Mouse (Mus musculus) small intestine, adult 2 months (tissue): Measurements from ENCODE around the gene Gm20696. TPM values are rescaled to one million over a fixed set of nuclear protein-coding genes. Genes with fewer than 3 reads are reported as not detected.
A peak's percentile ranks its signal among the peaks of the same experiment; 100 is the strongest.

Experiments
- H3K27ac ChIP-seq: fragments of 200-500 bp; 2 replicates; pipeline ENCODE4 v1.5.1; 2012; ENCODE audit warnings: low read depth, low read length, control low read depth, inconsistent platforms; ENCODE audit not compliant: insufficient read depth
- H3K27me3 ChIP-seq: fragments of 200-500 bp; 2 replicates; pipeline ENCODE4 v1.6.1; 2012; ENCODE audit warnings: mild to moderate bottlenecking, moderate library complexity, low read length, inconsistent platforms; ENCODE audit not compliant: control insufficient read depth, insufficient read depth
- H3K36me3 ChIP-seq: fragments of 200-500 bp; 2 replicates; pipeline ENCODE4 v1.6.1; 2012; ENCODE audit warnings: mild to moderate bottlenecking, low read length, control low read depth, inconsistent platforms; ENCODE audit not compliant: control insufficient read depth, insufficient read depth
- H3K4me1 ChIP-seq: fragments of 200-500 bp; 2 replicates; pipeline ENCODE4 v1.6.1; 2012; ENCODE audit warnings: low read length, inconsistent platforms, mixed read lengths; ENCODE audit not compliant: control insufficient read depth, insufficient read depth, insufficient read length
- H3K4me3 ChIP-seq: fragments of 200-500 bp; 2 replicates; pipeline ENCODE4 v1.5.1; 2012; ENCODE audit warnings: low read depth, mild to moderate bottlenecking, control low read depth, inconsistent platforms, low read length, moderate library complexity
- CTCF ChIP-seq: fragments of 200-500 bp; IDR thresholded peaks from 2 replicates; pipeline ENCODE4 v1.5.1; 2012; ENCODE audit warnings: low read depth, mild to moderate bottlenecking, control low read depth, inconsistent platforms, low read length, moderate library complexity, mixed read lengths; ENCODE audit not compliant: insufficient replicate concordance, insufficient read length; ENCODE audit errors: extremely low read depth
- POLR2A ChIP-seq: fragments of 200-500 bp; IDR thresholded peaks from 2 replicates; pipeline ENCODE4 v1.6.1; 2012; ENCODE audit warnings: low read depth, mild to moderate bottlenecking, control low read depth, inconsistent platforms, low read length, moderate library complexity
- WGBS: fragments of 180-500 bp; shearing (Covaris S2); methylation state at CpG from one replicate; pipeline ENCODE4 v1.1.7; 2018; 5-methylcytosine and 5-hydroxymethylcytosine counted together
- polyA plus RNA-seq: library from polyadenylated mRNA; depleted of rRNA; stranded (reverse); fragments of >200 nt; gene quantifications from 2 replicates; pipeline ENCODE4 v1.2.3, GENCODE M21; 2012

The Gm20696 gene
- polyA plus RNA-seq, 1 experiment, result 0.57 TPM

- WGBS, result 70% methylated on average over 6 of the region's 6 CpGs
- TF ChIP-seq CTCF (no peak), POLR2A (no peak)
- peaks cover 5% of the 10 kb centered on the region for H3K4me1 ChIP-seq
- no peaks in the 10 kb centered on the region for H3K27me3 ChIP-seq
- H3K27ac ChIP-seq, result no peak overlapping the region
- no peak overlapping the region for H3K4me3 ChIP-seq
- no peaks in the 10 kb centered on the region; the same call in 1 of the 2 replicates for H3K36me3 ChIP-seq
These were observed 302.1 kb downstream of the Gm20696 start for GRCm38 (mm10) chr6:99364545-99364944.

GRCm38 (mm10) chr6:99360581-99360980, 306.0 kb downstream of the Gm20696 start:
- H3K4me3 ChIP-seq, result no peak overlapping the region
- WGBS, result 91% methylated on average over 4 of the region's 4 CpGs
- H3K27me3 ChIP-seq, result no peaks in the 10 kb centered on the region
- H3K27ac ChIP-seq, result no peak overlapping the region
- no peaks in the 10 kb centered on the region for H3K36me3 ChIP-seq
- peaks cover 14% of the 10 kb centered on the region for H3K4me1 ChIP-seq
- TF ChIP-seq CTCF, result no peak
- no peak for TF ChIP-seq POLR2A

- Histone ChIP-seq H3K27me3 (no peaks in the 10 kb centered on the region), H3K36me3 (no peaks in the 10 kb centered on the region), H3K4me1 (peaks cover 14% of the 10 kb centered on the region), H3K27ac (0 out of 2 replicates have a peak overlapping the region, but pooled peaks have one; percentile 16), H3K4me3 (no peak overlapping the region)
- 61% methylated on average over 6 of the region's 6 CpGs for WGBS
- TF ChIP-seq CTCF, result no peak
- no peak for TF ChIP-seq POLR2A
These were observed 306.7 kb downstream of the Gm20696 start for GRCm38 (mm10) chr6:99359765-99360499.

GRCm38 (mm10) chr6:99359036-99359698, 307.4 kb downstream of the Gm20696 start:
- H3K4me3 ChIP-seq, result no peak overlapping the region
- 28% methylated on average over 9 of the region's 9 CpGs for WGBS
- no peaks in the 10 kb centered on the region for H3K27me3 ChIP-seq
- H3K36me3 ChIP-seq, result no peaks in the 10 kb centered on the region
- 0 out of 2 replicates have a peak overlapping the region, but pooled peaks have one; percentile 16 for H3K27ac ChIP-seq
- H3K4me1 ChIP-seq, result peaks cover 14% of the 10 kb centered on the region
- TF ChIP-seq CTCF (no peak), POLR2A (no peak)

GRCm38 (mm10) chr6:99357931-99358330, 308.7 kb downstream of the Gm20696 start:
- Histone ChIP-seq H3K27ac (no peak overlapping the region), H3K36me3 (no peaks in the 10 kb centered on the region), H3K4me3 (no peak overlapping the region), H3K27me3 (no peaks in the 10 kb centered on the region), H3K4me1 (peaks cover 14% of the 10 kb centered on the region)
- no peak for TF ChIP-seq CTCF
- WGBS, result 87% methylated on average over 2 of the region's 2 CpGs

- H3K36me3 ChIP-seq, result no peaks in the 10 kb centered on the region
- WGBS, result 91% methylated on average over 2 of the region's 2 CpGs
- no peaks in the 10 kb centered on the region for H3K27me3 ChIP-seq
- TF ChIP-seq POLR2A (no peak), CTCF (no peak)
- H3K27ac ChIP-seq, result no peak overlapping the region
- H3K4me3 ChIP-seq, result no peak overlapping the region
- peaks cover 7% of the 10 kb centered on the region for H3K4me1 ChIP-seq
These were observed 312.3 kb downstream of the Gm20696 start for GRCm38 (mm10) chr6:99354338-99354737.

- no peak for TF ChIP-seq CTCF
- Histone ChIP-seq H3K27ac (no peak overlapping the region), H3K27me3 (no peaks in the 10 kb centered on the region), H3K36me3 (no peaks in the 10 kb centered on the region), H3K4me3 (no peak overlapping the region), H3K4me1 (peaks cover under 1% of the 10 kb centered on the region; the same call in 1 of the 2 replicates)
- 83% methylated on average over 2 of the region's 2 CpGs for WGBS
These were observed 313.2 kb downstream of the Gm20696 start for GRCm38 (mm10) chr6:99353441-99353840.
